Mouse (Mus musculus) hindbrain, embryonic 11.5 days (tissue): ENCODE data around the gene Ppp1r9a. TPM values are rescaled to one million over a fixed set of nuclear protein-coding genes. Genes with fewer than 3 reads are reported as not detected.

Experiments
- ATAC-seq: fragments of 200-750 bp; cut with Nextera tagmentation; 2 replicates; pipeline ENCODE4 v1.8.0; 2017; ENCODE audit warnings: mild to moderate bottlenecking, moderate TSS enrichment, moderate library complexity; ENCODE audit not compliant: low FRiP score
- DNase-seq: peaks from one replicate; pipeline ENCODE4 v3.0.0-alpha.2; 2015; ENCODE audit warnings: low spot score
- H3K27ac ChIP-seq: fragments of 300-500 bp; sonication (generic); 2 replicates; pipeline ENCODE4 v1.5.1; 2014; ENCODE audit warnings: mild to moderate bottlenecking, low read depth, low read length
- H3K27me3 ChIP-seq: fragments of 300-500 bp; sonication (generic); 2 replicates; pipeline ENCODE4 v1.6.1; 2014; ENCODE audit warnings: mild to moderate bottlenecking, low read length, moderate library complexity, mixed read lengths; ENCODE audit not compliant: control insufficient read depth, insufficient read depth
- H3K36me3 ChIP-seq: fragments of 300-500 bp; sonication (generic); 2 replicates; pipeline ENCODE4 v1.6.1; 2014; ENCODE audit warnings: mild to moderate bottlenecking, low read length, moderate library complexity, mixed read lengths; ENCODE audit not compliant: control insufficient read depth, insufficient read depth
- H3K4me1 ChIP-seq: fragments of 300-500 bp; sonication (generic); replicated peaks from 2 replicates; pipeline ENCODE4 v1.6.1; 2014; ENCODE audit warnings: low read length, mixed read lengths; ENCODE audit not compliant: control insufficient read depth, insufficient read depth
- H3K4me2 ChIP-seq: fragments of 300-500 bp; sonication (generic); replicated peaks from 2 replicates; pipeline ENCODE4 v1.6.1; 2014; ENCODE audit warnings: mild to moderate bottlenecking, low read depth, low read length
- H3K4me3 ChIP-seq: fragments of 300-500 bp; sonication (generic); 2 replicates; pipeline ENCODE4 v1.5.1; 2014; ENCODE audit warnings: low read depth, low read length
- H3K9ac ChIP-seq: fragments of 300-500 bp; sonication (generic); 2 replicates; pipeline ENCODE4 v1.6.1; 2014; ENCODE audit warnings: low read depth, low read length
- H3K9me3 ChIP-seq: fragments of 300-500 bp; sonication (generic); 2 replicates; pipeline ENCODE4 v1.6.1; 2016; ENCODE audit warnings: low read length; ENCODE audit not compliant: control insufficient read depth
- WGBS: fragments of 180-500 bp; shearing (Covaris S2); extraction: QIAGEN DNeasy Blood & Tissue Kit; methylation state at CpG from one replicate; pipeline ENCODE4 v1.1.7; 2014; 5-methylcytosine and 5-hydroxymethylcytosine counted together
- polyA plus RNA-seq: library from polyadenylated mRNA; unstranded; fragments of >200 nt; fragmentation: Nextera tagmentation; extraction: Ambion mirVana; gene quantifications from 2 replicates; pipeline ENCODE4 v1.2.1, GENCODE M21; 2014

The Ppp1r9a gene
- polyA plus RNA-seq, 1 experiment from 2014 or later, result 33.9 TPM

- no peaks in the 10 kb centered on the region for H3K36me3 ChIP-seq
- no peak overlapping the region for H3K9ac ChIP-seq
- no peaks in the 10 kb centered on the region for H3K9me3 ChIP-seq
- no peak overlapping the region for H3K4me3 ChIP-seq
- H3K27me3 ChIP-seq, result no peaks in the 10 kb centered on the region
- no peak overlapping the region for H3K4me2 ChIP-seq
- H3K27ac ChIP-seq, result no peak overlapping the region
- DNase-seq, result no peak
- no peaks in the 10 kb centered on the region for H3K4me1 ChIP-seq
- no peak for ATAC-seq
- 75% methylated on average over 3 of the region's 3 CpGs for WGBS
These were observed 172.0 kb downstream of the Ppp1r9a start for GRCm38 (mm10) chr6:5074736-5075135.

- Histone ChIP-seq H3K4me2 (no peak overlapping the region), H3K27ac (no peak overlapping the region), H3K9ac (no peak overlapping the region), H3K4me3 (no peak overlapping the region), H3K9me3 (no peaks in the 10 kb centered on the region), H3K27me3 (no peaks in the 10 kb centered on the region), H3K36me3 (no peaks in the 10 kb centered on the region), H3K4me1 (0 out of 2 replicates have a peak, but pooled peaks cover 4% of the 10 kb centered on the region)
- 90% methylated on average over 7 of the region's 7 CpGs for WGBS
- DNase-seq, result no peak
- ATAC-seq, result no peak
These were observed 173.0 kb downstream of the Ppp1r9a start for GRCm38 (mm10) chr6:5075680-5076079.

- H3K27ac ChIP-seq, result no peak overlapping the region
- no peak overlapping the region for H3K4me3 ChIP-seq
- H3K9me3 ChIP-seq, result no peaks in the 10 kb centered on the region
- 84% methylated on average over 2 of the region's 2 CpGs for WGBS
- no peak for DNase-seq
- no peak overlapping the region for H3K9ac ChIP-seq
- H3K4me1 ChIP-seq, result 0 out of 2 replicates have a peak, but pooled peaks cover 4% of the 10 kb centered on the region
- no peak overlapping the region for H3K4me2 ChIP-seq
- no peak for ATAC-seq
- H3K27me3 ChIP-seq, result no peaks in the 10 kb centered on the region
- H3K36me3 ChIP-seq, result no peaks in the 10 kb centered on the region
These were observed 175.3 kb downstream of the Ppp1r9a start for GRCm38 (mm10) chr6:5078009-5078408.

GRCm38 (mm10) chr6:5079108-5079507, 176.4 kb downstream of the Ppp1r9a start:
- no peak overlapping the region for H3K27ac ChIP-seq
- H3K4me3 ChIP-seq, result no peak overlapping the region
- H3K4me1 ChIP-seq, result 0 out of 2 replicates have a peak, but pooled peaks cover 4% of the 10 kb centered on the region
- no peak overlapping the region for H3K4me2 ChIP-seq
- no peak for DNase-seq
- no peaks in the 10 kb centered on the region for H3K36me3 ChIP-seq
- WGBS, result 91% methylated on average over 1 of the region's 1 CpGs
- H3K9me3 ChIP-seq, result no peaks in the 10 kb centered on the region
- H3K9ac ChIP-seq, result no peak overlapping the region
- ATAC-seq, result no peak
- no peaks in the 10 kb centered on the region for H3K27me3 ChIP-seq

GRCm38 (mm10) chr6:5080094-5080493, 177.4 kb downstream of the Ppp1r9a start:
- ATAC-seq (peak; percentile 60), DNase-seq (peak; percentile 37)
- Histone ChIP-seq H3K9ac (no peak overlapping the region), H3K4me3 (no peak overlapping the region), H3K4me2 (no peak overlapping the region), H3K4me1 (0 out of 2 replicates have a peak, but pooled peaks cover 4% of the 10 kb centered on the region), H3K27ac (peak overlapping the region; percentile 37; the same call in 1 of the 2 replicates), H3K36me3 (no peaks in the 10 kb centered on the region), H3K9me3 (no peaks in the 10 kb centered on the region), H3K27me3 (no peaks in the 10 kb centered on the region)
- 45% methylated on average over 5 of the region's 5 CpGs for WGBS

- H3K4me3 ChIP-seq, result no peak overlapping the region
- WGBS, result 35% methylated on average over 5 of the region's 5 CpGs
- no peaks in the 10 kb centered on the region for H3K9me3 ChIP-seq
- H3K36me3 ChIP-seq, result no peaks in the 10 kb centered on the region
- peak; percentile 24 for DNase-seq
- ATAC-seq, result peak; percentile 68
- H3K9ac ChIP-seq, result no peak overlapping the region
- H3K4me2 ChIP-seq, result no peak overlapping the region
- peak overlapping the region; percentile 37; the same call in 1 of the 2 replicates for H3K27ac ChIP-seq
- H3K4me1 ChIP-seq, result 0 out of 2 replicates have a peak, but pooled peaks cover 4% of the 10 kb centered on the region
- no peaks in the 10 kb centered on the region for H3K27me3 ChIP-seq
These were observed 177.8 kb downstream of the Ppp1r9a start for GRCm38 (mm10) chr6:5080496-5080895.

- ATAC-seq (no peak), DNase-seq (peak; percentile 29)
- H3K9ac ChIP-seq, result no peak overlapping the region
- H3K4me3 ChIP-seq, result no peak overlapping the region
- no peaks in the 10 kb centered on the region for H3K36me3 ChIP-seq
- WGBS, result 53% methylated on average over 8 of the region's 8 CpGs
- H3K4me2 ChIP-seq, result no peak overlapping the region
- H3K27ac ChIP-seq, result no peak overlapping the region
- 0 out of 2 replicates have a peak, but pooled peaks cover 4% of the 10 kb centered on the region for H3K4me1 ChIP-seq
- no peaks in the 10 kb centered on the region for H3K27me3 ChIP-seq
- no peaks in the 10 kb centered on the region for H3K9me3 ChIP-seq
These were observed 178.4 kb downstream of the Ppp1r9a start for GRCm38 (mm10) chr6:5081099-5081498.

GRCm38 (mm10) chr6:5082144-5082543, 179.4 kb downstream of the Ppp1r9a start:
- no peak for ATAC-seq
- no peak overlapping the region for H3K27ac ChIP-seq

GRCm38 (mm10) chr6:5082740-5083139, 180.0 kb downstream of the Ppp1r9a start:
- no peaks in the 10 kb centered on the region for H3K9me3 ChIP-seq
- 29% methylated on average over 2 of the region's 2 CpGs for WGBS
- no peaks in the 10 kb centered on the region for H3K27me3 ChIP-seq
- H3K9ac ChIP-seq, result no peak overlapping the region
- no peak overlapping the region for H3K4me3 ChIP-seq
- no peaks in the 10 kb centered on the region for H3K36me3 ChIP-seq
- no peak overlapping the region for H3K27ac ChIP-seq
- no peak for DNase-seq
- no peak overlapping the region for H3K4me2 ChIP-seq
- 0 out of 2 replicates have a peak, but pooled peaks cover 4% of the 10 kb centered on the region for H3K4me1 ChIP-seq
- ATAC-seq, result no peak

More at GRCm38 (mm10) chr6:5082144-5082543, 179.4 kb downstream of the Ppp1r9a start:
- no peak overlapping the region for H3K4me2 ChIP-seq
- 0 out of 2 replicates have a peak, but pooled peaks cover 4% of the 10 kb centered on the region for H3K4me1 ChIP-seq
- H3K4me3 ChIP-seq, result no peak overlapping the region
- H3K9ac ChIP-seq, result no peak overlapping the region
- no peaks in the 10 kb centered on the region for H3K9me3 ChIP-seq
- H3K27me3 ChIP-seq, result no peaks in the 10 kb centered on the region
- no peak for DNase-seq
- H3K36me3 ChIP-seq, result no peaks in the 10 kb centered on the region
